Mouse (Mus musculus): ENCODE data around the gene Per2. TPM values are rescaled to one million over a fixed set of nuclear protein-coding genes. Genes with fewer than 3 reads are reported as not detected.

The Per2 gene
- total RNA-seq, 2 experiments from 2014 or later = 12.3 to 18.9 TPM

DNA sequence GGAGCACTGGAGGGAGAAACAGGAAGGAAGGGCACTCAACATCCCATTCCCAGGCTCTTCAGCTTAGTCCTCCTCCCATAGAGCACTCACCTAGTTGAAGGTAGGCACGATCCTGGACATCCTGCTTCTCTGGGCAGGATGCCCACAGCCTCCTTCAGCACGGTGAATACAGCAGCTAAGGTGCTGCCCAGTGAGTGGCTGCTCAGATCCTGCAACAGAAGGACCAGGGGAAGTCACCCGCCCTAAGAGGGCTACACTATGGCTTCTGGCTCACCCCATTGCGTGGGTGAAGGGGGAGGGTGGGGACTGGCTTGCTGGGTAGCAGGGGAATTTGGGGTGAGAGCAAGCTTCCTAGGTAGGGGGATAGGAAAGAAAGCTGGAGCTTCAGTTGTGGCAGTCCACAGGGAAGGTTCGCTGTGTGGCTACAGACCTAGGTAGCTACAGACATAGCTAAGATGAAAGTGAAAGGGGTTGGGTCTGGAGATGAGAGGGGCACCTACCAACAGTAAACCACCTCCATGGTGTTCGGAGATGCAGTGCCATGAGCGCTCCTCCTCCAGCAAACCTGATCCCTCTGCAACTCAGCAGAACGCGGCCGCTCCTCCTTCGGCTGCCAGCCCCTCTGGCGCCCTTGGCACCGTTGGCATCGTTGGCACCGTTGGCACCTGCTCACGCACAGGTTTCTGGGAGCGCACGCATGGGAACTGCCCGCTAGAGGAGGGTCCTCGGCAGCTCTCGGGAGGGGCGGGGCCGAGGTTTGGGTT, 53.5 kb downstream of the Per2 start:
- DNase-seq = peak in 1 of 2 experiments; percentile 46
- intact Hi-C loops (cut with DNase I) = loop anchor here (1.0 kb wide), 1 partner anchor 13 kb away; no protein-coding TSS in a partner anchor

DNA sequence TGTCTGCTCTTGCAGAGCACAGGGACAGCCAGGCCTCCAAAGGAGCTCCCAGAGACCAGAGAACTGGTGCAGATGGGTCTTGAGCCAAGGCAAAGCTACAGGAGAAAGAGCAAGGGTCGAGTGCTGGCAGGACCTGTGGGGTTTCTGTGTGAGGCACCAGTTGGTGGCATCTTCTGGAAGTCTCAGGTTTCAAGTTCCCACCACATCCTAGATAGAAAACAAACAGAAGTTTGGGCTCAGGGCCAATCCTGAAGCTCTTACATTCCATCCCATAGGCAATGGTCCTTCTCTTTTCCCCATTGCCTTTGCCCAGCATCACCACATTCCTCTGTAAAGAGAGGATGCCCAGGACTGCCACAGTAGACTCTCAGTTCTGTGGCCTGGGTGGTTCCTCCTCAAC, 54.1 kb downstream of the Per2 start:
- intact Hi-C loops (cut with DNase I) = loop anchor here (1.0 kb wide), 1 partner anchor 13 kb away; no protein-coding TSS in a partner anchor
- DNase-seq = no peak

- intact Hi-C loops (cut with DNase I) = no loop called here
- DNase-seq = peak; percentile 86 to 89
Observed at GRCm38 (mm10) chr1:91398260-91399062, 60.7 kb downstream of the Per2 start, which contains the start of gene Ilkap. Ilkap (minus strand) TSS chr1:91398815.

GRCm38 (mm10) chr1:91397927-91398259, 61.2 kb downstream of the Per2 start:
- no peak for DNase-seq
- intact Hi-C loops (cut with DNase I) = no loop called here

GRCm38 (mm10) chr1:91390369-91390768, 68.8 kb downstream of the Per2 start:
- DNase-seq = no peak
- intact Hi-C loops (cut with DNase I) = no loop called here

DNA sequence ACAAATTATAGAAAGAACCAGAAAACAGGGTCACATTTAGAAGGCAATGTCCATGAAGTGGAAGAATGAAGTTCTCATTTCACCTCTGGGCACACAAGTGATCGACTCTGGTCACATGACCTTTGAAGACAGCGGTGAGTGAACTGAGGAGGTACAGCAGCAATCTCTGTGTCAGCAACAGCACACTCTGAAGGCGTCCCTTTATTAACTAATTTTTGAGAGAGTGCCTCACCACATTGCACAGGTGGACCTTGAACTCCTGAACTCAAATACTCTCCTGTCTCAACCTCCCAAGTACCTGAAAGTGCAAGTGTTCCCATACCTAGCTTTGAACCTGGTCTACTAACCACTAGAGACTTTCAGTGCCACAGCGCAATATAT, 78.0 kb downstream of the Per2 start:
- DNase-seq = no peak
- intact Hi-C loops (cut with DNase I) = no loop called here

DNA sequence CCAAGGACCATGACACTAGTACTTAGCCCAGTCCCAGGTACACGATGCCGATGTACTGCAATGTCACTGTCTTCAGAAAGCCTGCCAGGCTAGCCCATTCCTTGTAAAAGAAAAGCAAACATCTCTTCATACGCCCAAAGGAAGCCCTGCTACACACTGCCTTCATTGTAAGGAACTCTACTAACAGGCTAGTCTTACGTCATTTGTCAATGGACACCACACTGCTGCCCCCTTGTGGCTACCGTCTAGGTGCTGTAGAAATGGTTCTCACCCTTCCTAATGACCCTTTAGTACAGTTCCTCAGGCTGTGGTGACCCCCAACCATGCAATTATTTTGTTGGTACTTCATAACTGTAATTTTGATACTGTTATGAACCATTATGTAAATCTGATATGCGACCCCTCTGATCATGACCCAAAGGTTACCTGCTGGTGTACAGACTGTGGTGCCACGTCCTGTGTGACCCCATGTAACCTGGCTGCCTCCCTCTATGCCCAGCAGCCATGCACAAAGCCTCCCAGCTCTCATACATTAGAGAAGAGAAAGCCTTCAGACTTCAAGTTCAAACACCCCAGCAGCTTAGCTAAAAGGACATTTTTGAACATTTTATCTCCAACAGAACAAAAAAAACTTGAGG, 78.6 kb downstream of the Per2 start:
- intact Hi-C loops (cut with DNase I) = no loop called here

DNA sequence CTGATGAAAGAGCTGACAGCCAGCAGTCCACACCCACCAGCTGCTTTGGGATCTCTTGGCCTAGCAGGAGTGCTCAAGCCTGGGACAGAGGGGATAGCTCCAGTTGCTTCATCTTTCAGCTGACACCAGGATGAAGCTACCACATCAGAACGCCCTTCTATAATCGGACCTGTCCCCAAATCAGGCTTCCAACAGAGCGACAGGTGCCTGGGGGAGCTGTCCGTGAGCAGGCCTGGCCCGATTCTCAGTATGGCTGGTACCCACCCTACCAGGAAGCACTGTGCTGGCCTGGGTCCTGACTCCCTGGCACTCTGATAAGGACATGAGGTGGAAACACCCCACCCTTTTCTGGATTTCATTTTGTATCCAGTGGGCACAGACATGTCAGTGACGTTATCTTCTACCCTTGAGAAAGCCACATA, 85.7 kb downstream of the Per2 start:
- intact Hi-C loops (cut with DNase I) = no loop called here
- DNase-seq = no peak

More for the DNA sequence above, 78.6 kb downstream of the Per2 start:
- DNase-seq = peak; percentile 77 to 85

DNA sequence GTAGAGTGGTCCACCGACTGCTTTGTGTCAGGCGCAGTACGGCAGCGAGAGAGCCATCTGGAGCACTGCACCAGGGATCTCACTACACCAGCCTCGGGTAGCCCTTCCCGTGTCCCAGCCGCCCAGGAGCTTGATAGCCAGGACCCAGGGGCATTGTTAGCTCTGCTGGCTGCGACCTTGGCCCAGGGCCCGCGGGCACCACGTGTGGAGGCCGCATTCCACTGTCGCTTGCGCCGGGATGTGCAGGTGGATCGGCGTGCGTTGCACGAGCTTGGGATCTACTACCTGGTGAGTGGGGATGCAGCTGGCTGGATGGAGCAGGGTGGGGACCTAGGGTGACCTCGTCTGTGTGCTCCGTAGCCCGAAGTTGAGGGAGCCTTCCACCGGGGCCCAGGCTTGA, 89.1 kb downstream of the Per2 start:
- peak; percentile 29 to 36 for DNase-seq
- intact Hi-C loops (cut with DNase I) = no loop called here

GRCm38 (mm10) chr1:91369408-91369807, 89.7 kb downstream of the Per2 start:
- no peak for DNase-seq
- intact Hi-C loops (cut with DNase I) = no loop called here

GRCm38 (mm10) chr1:91367295-91367694, 91.8 kb downstream of the Per2 start:
- intact Hi-C loops (cut with DNase I) = no loop called here
- DNase-seq = no peak

DNA sequence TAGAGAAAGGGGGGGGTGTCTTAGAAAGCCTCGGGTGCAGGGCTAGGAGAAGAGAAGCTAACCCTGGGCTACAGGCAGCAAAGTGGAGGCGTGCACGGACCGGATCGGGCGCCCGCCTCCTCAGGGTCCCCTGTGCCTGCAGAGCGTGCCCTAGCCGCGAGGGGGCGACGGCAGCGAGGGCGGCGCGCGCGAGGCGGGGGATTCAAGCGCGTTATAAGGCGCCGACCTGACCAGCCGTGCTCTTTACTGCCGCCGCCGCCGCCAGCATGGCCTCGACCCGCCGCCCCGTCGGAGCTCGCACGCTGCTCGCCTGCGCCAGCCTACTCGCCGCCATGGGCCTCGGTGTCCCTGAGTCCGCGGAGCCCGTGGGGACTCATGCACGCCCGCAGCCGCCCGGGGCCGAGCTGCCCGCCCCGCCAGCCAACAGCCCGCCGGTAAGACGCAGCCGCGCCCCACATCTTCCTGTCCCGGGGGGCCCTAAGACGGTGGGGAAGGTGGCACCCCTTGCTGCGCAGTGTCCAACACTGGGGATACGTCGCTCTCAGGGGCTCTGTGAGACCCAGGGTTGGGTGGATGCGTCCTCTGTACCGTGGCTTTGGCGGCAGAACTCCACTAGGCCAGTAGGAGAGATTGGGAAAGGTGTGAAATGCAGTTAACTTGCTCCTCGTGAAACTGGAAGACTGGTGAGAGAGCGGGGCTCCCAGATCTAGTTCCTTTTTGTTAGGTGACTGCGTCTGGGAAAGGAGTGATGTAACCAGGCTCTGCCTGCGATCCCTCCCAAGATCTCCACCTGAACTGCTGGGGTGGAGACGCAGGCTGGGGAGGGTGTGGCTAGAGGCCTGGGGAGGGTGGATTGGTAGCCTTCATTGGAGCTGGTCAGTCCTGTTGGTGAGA, 92.7 kb downstream of the Per2 start, which contains the start of gene Erfe:
Gene Erfe, plus strand, starts transcription at position 216 of the 894 bp plus-strand sequence.
- DNase-seq = peak; percentile 79 to 90
- intact Hi-C loops (cut with DNase I) = no loop called here

Other genes starting within 250 kb of the Per2 start
- gene Ube2f, start 209.0 kb downstream of the Per2 start, total RNA-seq (2021) = 10 to 100 TPM; 50.2 to 56.7 TPM
- 10 to 100 TPM; 11.4 to 15.6 TPM for gene Scly, start 161.0 kb downstream of the Per2 start, total RNA-seq (2021)
- gene Espnl, start 137.2 kb downstream of the Per2 start, total RNA-seq (2021) = not detected
- 10 to 100 TPM; 43.9 to 47.6 TPM for gene Klhl30, start 108.3 kb downstream of the Per2 start, total RNA-seq (2021)
- under 1 TPM; 0.15 to 0.41 TPM for gene Erfe, start 92.9 kb downstream of the Per2 start, total RNA-seq (2021)
- gene Ilkap, start 60.5 kb downstream of the Per2 start, total RNA-seq (2021) = 10 to 100 TPM; 45.4 to 46.7 TPM
- gene Hes6, start 45.3 kb downstream of the Per2 start, total RNA-seq (2021) = 10 to 100 TPM; 16.8 to 20.1 TPM
- 1 to 10 TPM; 4.6 to 5.9 TPM for gene Traf3ip1, start 35.3 kb upstream of the Per2 start, total RNA-seq (2021)
- gene Asb1, start 81.2 kb upstream of the Per2 start, total RNA-seq (2021) = 10 to 100 TPM; 19.8 to 20.3 TPM